Mouse (Mus musculus): ENCODE measurements around the gene Maff.

The Maff gene

GRCm38 (mm10) chr15:79399231-79400052 lies 53.0 kb downstream of the Maff start:
- no peak for DNase-seq

GRCm38 (mm10) chr15:79400134-79400974 lies 53.9 kb downstream of the Maff start:
- DNase-seq = no peak

DNA sequence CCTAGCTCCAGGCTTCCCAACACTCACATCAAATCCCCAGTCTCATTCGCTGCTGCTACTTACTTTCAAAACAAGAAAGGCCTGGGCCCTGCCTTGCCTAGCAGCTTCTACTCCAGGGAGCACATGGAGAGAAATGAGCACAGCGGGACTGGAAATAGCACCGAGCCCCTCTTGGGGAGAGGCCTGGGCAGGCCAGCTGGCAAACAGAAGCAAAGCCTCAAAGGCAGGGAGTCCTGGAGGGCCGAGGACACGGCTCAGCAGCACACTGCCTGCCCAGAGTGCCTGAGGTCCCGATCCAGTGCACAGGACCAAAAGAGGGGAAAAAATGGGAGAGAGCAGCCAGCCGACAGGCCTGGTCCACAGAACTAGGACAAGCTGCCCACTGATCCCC lies 54.5 kb downstream of the Maff start:
- no peak for DNase-seq

DNA sequence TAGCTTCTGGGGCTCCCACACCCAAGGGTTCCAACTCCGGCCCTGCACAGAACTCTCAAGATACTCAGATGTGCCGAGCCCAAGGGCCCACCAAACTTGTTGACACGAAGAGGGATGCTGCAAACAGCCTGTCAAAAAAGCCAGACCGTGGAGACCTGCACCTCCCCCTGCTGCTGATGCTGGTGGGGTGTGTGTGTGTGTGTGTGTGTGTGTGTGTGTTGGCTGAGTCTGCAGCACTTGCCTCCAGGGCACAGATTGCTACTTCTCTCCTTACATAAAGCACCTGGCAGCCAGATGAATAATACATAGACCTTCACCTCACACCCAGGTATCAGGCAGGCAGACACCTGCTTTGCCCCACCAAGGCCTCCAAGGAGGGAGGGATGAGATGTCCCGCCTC lies 55.8 kb downstream of the Maff start:
- no peak for DNase-seq

DNA sequence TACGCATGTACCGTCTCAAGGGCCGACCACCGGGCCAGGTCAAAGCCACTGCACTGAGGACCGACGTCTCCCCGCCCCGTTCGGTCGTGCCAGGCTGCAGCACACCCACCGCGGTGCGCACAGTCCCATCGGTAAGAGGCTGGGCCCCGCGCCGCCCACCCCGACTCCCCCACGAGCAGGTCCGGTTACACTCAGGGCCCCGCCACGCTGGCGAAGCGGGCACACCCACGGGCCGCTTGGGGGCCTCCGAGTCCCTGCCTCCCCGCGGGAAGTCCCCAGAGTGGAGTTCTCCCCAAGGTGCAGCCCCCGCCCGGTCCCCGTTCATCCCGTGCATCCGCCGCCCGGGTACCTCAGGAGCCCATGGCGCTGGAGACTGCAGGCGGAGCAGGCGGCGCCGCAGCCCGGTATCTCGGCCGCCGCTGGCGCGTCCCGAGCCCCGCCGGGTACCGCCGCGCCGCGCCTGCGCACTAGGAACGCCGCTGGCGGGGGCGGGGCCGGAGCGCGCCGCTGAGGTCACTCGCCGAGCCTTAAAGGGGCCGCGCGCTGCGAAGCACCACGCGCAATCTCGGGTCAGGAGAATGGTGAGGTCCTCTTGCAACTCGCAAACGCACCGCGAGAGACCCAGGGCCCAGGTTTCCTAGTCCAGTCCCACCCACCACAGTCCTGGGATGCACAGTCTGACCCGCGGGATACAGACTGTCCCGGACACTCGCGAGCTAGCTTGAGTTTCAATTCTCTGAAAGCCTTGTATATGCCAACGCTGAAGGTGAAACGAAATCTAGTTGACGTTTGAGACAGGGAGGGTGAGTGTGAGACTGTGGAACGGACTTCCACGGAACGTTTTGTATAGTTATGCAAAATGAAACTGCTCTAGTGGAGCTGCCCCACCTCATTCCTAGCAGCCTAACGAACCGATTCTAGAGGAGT lies 56.7 kb downstream of the Maff start, which contains the start of gene Tmem184b:
Gene Tmem184b (minus strand): TSS at position 734 of the 927 bp plus-strand sequence.
- DNase-seq = peak; percentile 92 to 93

DNA sequence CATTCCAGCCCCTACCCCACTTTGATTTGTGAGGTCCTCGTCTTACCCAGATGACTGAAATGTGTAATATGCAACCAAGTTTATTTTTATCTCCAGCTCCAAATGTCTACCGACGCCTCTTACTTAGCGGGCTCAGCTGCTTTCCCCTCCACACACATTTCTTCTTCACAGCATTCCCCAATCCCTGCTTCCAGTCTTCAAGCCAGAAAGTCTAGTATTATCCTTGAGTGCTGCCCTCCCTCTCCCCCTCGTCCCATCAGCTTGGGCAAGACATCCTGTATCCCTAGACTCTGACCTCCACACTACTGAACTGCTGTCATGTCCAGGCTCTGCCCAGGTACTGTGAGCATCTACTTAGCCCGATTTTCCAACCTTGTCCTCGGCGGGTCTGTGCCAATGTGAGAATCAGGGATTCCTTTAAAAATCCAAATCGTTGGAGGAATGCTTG lies 57.4 kb downstream of the Maff start:
- DNase-seq = peak in 1 of 2 experiments; percentile 15

DNA sequence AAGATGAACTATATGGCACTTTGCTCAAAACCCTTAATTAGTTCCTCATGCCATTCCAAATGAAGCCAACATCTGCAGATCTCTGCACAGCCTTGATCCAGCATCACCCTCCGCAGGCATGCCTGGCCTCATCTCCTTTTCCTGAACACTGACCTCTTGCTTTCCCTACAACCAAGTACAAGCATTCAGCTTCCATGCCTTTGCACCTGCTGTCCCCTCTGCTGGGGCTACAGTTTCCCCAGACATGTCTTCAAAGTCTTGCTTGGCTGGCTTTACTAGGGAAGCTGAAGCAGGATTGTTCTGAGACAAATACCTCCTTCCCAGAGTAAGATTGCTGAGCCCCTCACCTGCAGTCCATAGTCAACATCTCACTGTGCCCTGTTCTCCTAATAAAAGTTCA lies 57.9 kb downstream of the Maff start:
- no peak for DNase-seq

- DNase-seq = no peak
Observed at GRCm38 (mm10) chr15:79406564-79406963, 60.1 kb downstream of the Maff start.
